Mouse (Mus musculus): Measurements from ENCODE around the gene Cox7a1.

DNA sequence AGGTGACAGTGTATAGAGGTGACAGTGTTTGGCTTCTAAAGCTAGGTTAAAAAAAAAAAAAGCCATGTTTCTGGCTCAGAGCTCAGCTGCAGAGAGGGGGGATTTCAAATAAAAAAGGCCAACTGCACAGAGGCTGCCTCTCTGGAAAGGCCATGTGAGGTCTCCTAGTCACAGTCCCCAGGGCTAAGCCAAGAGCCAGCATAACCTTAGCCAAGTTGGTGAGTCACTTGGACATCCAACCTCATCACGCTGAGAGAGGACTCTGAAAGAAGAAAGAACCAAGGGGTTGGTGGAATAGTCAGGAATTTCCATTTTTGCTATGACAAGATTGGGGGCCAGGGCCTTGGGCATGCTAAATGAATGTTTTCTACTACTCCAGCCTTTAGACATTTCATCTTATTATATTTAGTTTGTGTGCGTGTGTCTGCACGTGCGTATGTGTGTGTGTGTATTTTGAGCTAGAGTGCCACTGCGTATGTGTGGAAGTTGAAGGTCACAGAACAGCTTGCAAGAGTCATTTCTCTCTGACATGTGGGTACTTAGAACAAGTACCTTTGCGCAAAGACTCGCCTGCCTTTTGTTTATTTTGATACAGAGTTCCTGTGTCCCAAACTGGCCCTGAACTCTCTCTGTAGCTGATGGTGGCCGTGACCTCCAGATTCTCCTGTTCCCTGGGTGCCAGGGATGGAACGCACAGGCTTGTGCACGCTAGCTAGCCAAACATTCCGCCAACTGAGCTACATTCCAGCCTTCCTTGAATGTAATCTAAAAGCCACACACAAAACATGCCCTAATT lies 19.1 kb downstream of the Cox7a1 start:
- TF ChIP-seq ZNF384 (IDR thresholded peaks at IDR 0.05; ENCODE audit: low read depth, low read length) (no peak), HCFC1 (IDR thresholded peaks at IDR 0.05; ENCODE audit: borderline replicate concordance, insufficient read depth, low read length) (no peak), ZC3H11A (IDR thresholded peaks at IDR 0.05; ENCODE audit: borderline replicate concordance, low read depth, low read length) (no peak), MAFK (IDR thresholded peaks at IDR 0.05; ENCODE audit: insufficient read depth, low read depth, low read length) (no peak), CHD2 (IDR thresholded peaks at IDR 0.05; ENCODE audit: low read depth, low read length) (no peak)
